Mouse (Mus musculus): Measurements from ENCODE around the gene Ogfod3.

- TF ChIP-seq CTCF (IDR thresholded peaks at IDR 0.05) (no peak), EP300 (IDR thresholded peaks at IDR 0.05; ENCODE audit: insufficient read depth, low read depth, low read length) (no peak)
Observed at GRCm38 (mm10) chr11:121198622-121199021, 5.9 kb downstream of the Ogfod3 start.
